Mouse (Mus musculus) C2C12 (cell line): ENCODE measurements at regions not wholly inside any gene's neighbourhood (a gene's known extent, or its start where the extent isn't known, plus 50 kb on each side); places are given as distances from the start of the nearest gene placed in this dataset.

ENCODE experiments used
- H3K27me3 ChIP-seq: one replicate; pipeline ENCODE4 v1.6.1; 2011; ENCODE audit not compliant: control insufficient read depth, insufficient read depth, insufficient read length
- H3K36me3 ChIP-seq: one replicate; pipeline ENCODE4 v1.6.1; 2011; ENCODE audit not compliant: control insufficient read depth, insufficient read depth
- H3K4me3 ChIP-seq: one replicate; pipeline ENCODE4 v1.5.1; 2011; ENCODE audit warnings: mild to moderate bottlenecking, control low read depth; ENCODE audit not compliant: poor library complexity, insufficient read depth, severe bottlenecking
- H3K79me2 ChIP-seq: one replicate; pipeline ENCODE4 v1.6.1; 2011; ENCODE audit not compliant: control insufficient read depth, insufficient read depth
- H3K79me3 ChIP-seq: one replicate; pipeline ENCODE4 v1.6.1; 2011; ENCODE audit warnings: low read depth, control low read depth
- H3ac ChIP-seq: one replicate; pipeline ENCODE3; 2011; ENCODE audit warnings: low read depth; ENCODE audit not compliant: control insufficient read depth, insufficient read length
- CEBPB ChIP-seq: IDR thresholded peaks from one replicate; pipeline ENCODE4 v1.6.1; 2011; ENCODE audit warnings: low read depth, mild to moderate bottlenecking, control low read depth, moderate library complexity
- CTCF ChIP-seq: IDR thresholded peaks from one replicate; pipeline ENCODE4 v1.5.1; 2011; ENCODE audit not compliant: control insufficient read depth, insufficient read depth, insufficient read length
- FOSL1 ChIP-seq: IDR thresholded peaks from one replicate; pipeline ENCODE4 v1.8.0; 2011; ENCODE audit warnings: mild to moderate bottlenecking, low read length; ENCODE audit not compliant: poor library complexity, insufficient read depth, severe bottlenecking
- MAX ChIP-seq: IDR thresholded peaks from one replicate; pipeline ENCODE4 v1.6.1; 2011; ENCODE audit warnings: mild to moderate bottlenecking, control low read depth
- MYOD1 ChIP-seq: IDR thresholded peaks from one replicate; pipeline ENCODE4 v1.6.1; 2011; ENCODE audit warnings: low read depth; ENCODE audit not compliant: control insufficient read depth, insufficient read length
- MYOG ChIP-seq: IDR thresholded peaks from one replicate; pipeline ENCODE4 v1.6.1; 2011; ENCODE audit not compliant: control insufficient read depth, insufficient read length; ENCODE audit errors: extremely low read depth
- USF1 ChIP-seq: IDR thresholded peaks from one replicate; pipeline ENCODE4 v1.6.1; 2011; ENCODE audit warnings: low read depth, mild to moderate bottlenecking, control low read depth, moderate library complexity

GRCm38 (mm10) chr3:61628535-61628934, 262.8 kb upstream of the B430305J03Rik start:
- Histone ChIP-seq H3K4me3 (no peak overlapping the region), H3ac (no peak overlapping the region), H3K79me3 (no peaks in the 10 kb centered on the region), H3K27me3 (no peaks in the 10 kb centered on the region), H3K79me2 (no peaks in the 10 kb centered on the region), H3K36me3 (no peaks in the 10 kb centered on the region)
- TF ChIP-seq CEBPB (no peak), FOSL1 (no peak), MYOG (no peak), MAX (no peak), MYOD1 (no peak), USF1 (no peak), CTCF (no peak)

- Histone ChIP-seq H3K27me3 (no peaks in the 10 kb centered on the region), H3K79me2 (no peaks in the 10 kb centered on the region), H3K79me3 (no peaks in the 10 kb centered on the region), H3K36me3 (no peaks in the 10 kb centered on the region), H3ac (no peak overlapping the region), H3K4me3 (no peak overlapping the region)
- TF ChIP-seq CTCF (no peak), FOSL1 (no peak), MYOD1 (no peak), MAX (no peak), MYOG (no peak), USF1 (no peak), CEBPB (no peak)
Measured at GRCm38 (mm10) chr3:61628099-61628498, 262.3 kb upstream of the B430305J03Rik start.

GRCm38 (mm10) chr3:61623954-61624487, 258.3 kb upstream of the B430305J03Rik start:
- no peaks in the 10 kb centered on the region for H3K79me3 ChIP-seq
- no peaks in the 10 kb centered on the region for H3K27me3 ChIP-seq
- H3ac ChIP-seq, result no peak overlapping the region
- no peaks in the 10 kb centered on the region for H3K79me2 ChIP-seq
- no peak overlapping the region for H3K4me3 ChIP-seq
- H3K36me3 ChIP-seq, result no peaks in the 10 kb centered on the region
- TF ChIP-seq USF1 (no peak), CEBPB (no peak), CTCF (no peak), MYOG (no peak), MYOD1 (no peak), MAX (no peak), FOSL1 (no peak)

GRCm38 (mm10) chr3:61605469-61605868, 239.7 kb upstream of the B430305J03Rik start:
- Histone ChIP-seq H3ac (no peak overlapping the region), H3K27me3 (no peaks in the 10 kb centered on the region), H3K79me3 (no peaks in the 10 kb centered on the region), H3K4me3 (no peak overlapping the region), H3K36me3 (no peaks in the 10 kb centered on the region), H3K79me2 (no peaks in the 10 kb centered on the region)
- TF ChIP-seq CEBPB (no peak), MAX (no peak), USF1 (no peak), MYOG (no peak), FOSL1 (no peak)

GRCm38 (mm10) chr3:61602891-61603290, 237.1 kb upstream of the B430305J03Rik start:
- TF ChIP-seq MAX, result no peak
- no peak for TF ChIP-seq CTCF
- TF ChIP-seq USF1, result no peak
- no peak for TF ChIP-seq MYOG
- no peak for TF ChIP-seq MYOD1
- TF ChIP-seq FOSL1, result no peak
- Histone ChIP-seq H3K79me2 (no peaks in the 10 kb centered on the region), H3K36me3 (no peaks in the 10 kb centered on the region), H3ac (no peak overlapping the region), H3K27me3 (no peaks in the 10 kb centered on the region), H3K4me3 (no peak overlapping the region), H3K79me3 (no peaks in the 10 kb centered on the region)

- Histone ChIP-seq H3K36me3 (no peaks in the 10 kb centered on the region), H3ac (no peak overlapping the region), H3K79me2 (no peaks in the 10 kb centered on the region), H3K27me3 (no peaks in the 10 kb centered on the region), H3K79me3 (no peaks in the 10 kb centered on the region), H3K4me3 (no peak overlapping the region)
- TF ChIP-seq MYOG (no peak), FOSL1 (no peak), CEBPB (no peak), CTCF (no peak), USF1 (no peak), MYOD1 (no peak), MAX (no peak)
Measured at GRCm38 (mm10) chr3:61595574-61595973, 229.8 kb upstream of the B430305J03Rik start.
